ENCODE assay signal across 9 mouse cellular contexts in genomic region chr8:64777925-64778324, GRCm38 (mm10). TPM values are rescaled to one million over a fixed set of nuclear protein-coding genes. Genes with fewer than 3 reads are reported as not detected.
DNase-seq lines count a peak whose midpoint lies in the region; ATAC-seq and TF ChIP-seq lines count a peak whose summit lies in the region.
"Had no signal": no experiment of that assay in that cellular context is flagged by ENCODE, and none has a peak within 500 bp of the region (broad histone marks: within the 10 kb centered on the region; RNA-seq: fewer than 3 reads in every experiment).

No protein-coding gene starts in this region.

- no peak for TF ChIP-seq POLR2A in kidney, adult 2 months (IDR thresholded peaks at IDR 0.05; ENCODE audit: low read depth, low read length)

- H3K9ac ChIP-seq in intestine, embryonic 16.5 days (ENCODE audit: low read depth, low read length), result no peak overlapping the region
- H3K9ac ChIP-seq: embryonic facial prominence, embryonic 15.5 days had no signal

- peak; percentile 54 for TF ChIP-seq CTCF in kidney, adult 2 months (conservative IDR thresholded peaks at IDR 0.05; ENCODE audit: insufficient read depth, insufficient read length, low read depth, low read length)

- H3K4me3 ChIP-seq in kidney, adult 2 months (ENCODE audit: insufficient read depth, low read depth, low read length), result no peak overlapping the region
- no peak overlapping the region for H3K4me3 ChIP-seq in intestine, embryonic 16.5 days (ENCODE audit: low read length)
- H3K4me3 ChIP-seq: embryonic facial prominence, embryonic 15.5 days had no signal

- no peaks in the 10 kb centered on the region for H3K9me3 ChIP-seq in intestine, embryonic 16.5 days (ENCODE audit: control insufficient read depth, low read length)
- H3K9me3 ChIP-seq: embryonic facial prominence, embryonic 15.5 days had no signal

- no peaks in the 10 kb centered on the region for H3K36me3 ChIP-seq in kidney, adult 2 months (ENCODE audit: control insufficient read depth, insufficient read depth, low read length)
- peaks cover 3% of the 10 kb centered on the region; the same call in 1 of the 2 replicates for H3K36me3 ChIP-seq in intestine, embryonic 16.5 days (ENCODE audit: control insufficient read depth, insufficient read depth, low read length)
- H3K36me3 ChIP-seq: embryonic facial prominence, embryonic 15.5 days had no signal

- H3K4me1 ChIP-seq in kidney, adult 2 months (ENCODE audit: control insufficient read depth, insufficient read depth, low read length), result no peaks in the 10 kb centered on the region; the same call in 1 of the 2 replicates
- no peaks in the 10 kb centered on the region for H3K4me1 ChIP-seq in intestine, embryonic 16.5 days (ENCODE audit: control insufficient read depth, insufficient read depth, low read length)
- H3K4me1 ChIP-seq: embryonic facial prominence, embryonic 15.5 days had no signal

- 58% methylated on average over 9 of the region's 9 CpGs for WGBS in kidney, adult 2 months
- WGBS in intestine, embryonic 16.5 days, result 56% methylated on average over 9 of the region's 9 CpGs

- peak; percentile 44; the same call in 1 of the 2 replicates for ATAC-seq in intestine, embryonic 16.5 days
- ATAC-seq in CD4-positive, CD25-positive, alpha-beta regulatory T cell, adult 4 months, result no peak

- no peak overlapping the region for H3K4me2 ChIP-seq in intestine, embryonic 16.5 days (ENCODE audit: low read depth, low read length)
- H3K4me2 ChIP-seq: embryonic facial prominence, embryonic 15.5 days had no signal

- no peak overlapping the region for H3K27ac ChIP-seq in kidney, adult 2 months (ENCODE audit: insufficient read depth, low read depth, low read length)
- no peak overlapping the region for H3K27ac ChIP-seq in intestine, embryonic 16.5 days (ENCODE audit: low read length)
- H3K27ac ChIP-seq: embryonic facial prominence, embryonic 15.5 days had no signal

- peak; percentile 18 for DNase-seq in kidney, adult 2 months
- DNase-seq in kidney, adult 11 months, result no peak
- peak; percentile 51 for DNase-seq in testis, postnatal 10 days (ENCODE audit: low spot score)
- no peak for DNase-seq in testis, postnatal 14 days (ENCODE audit: low spot score)
- DNase-seq in MN1 (ENCODE audit: low spot score), result no peak
- DNase-seq: thymus, postnatal 14 days had no signal

- no peaks in the 10 kb centered on the region for H3K27me3 ChIP-seq in kidney, adult 2 months (replicated peaks; ENCODE audit: control insufficient read depth, insufficient read depth, low read length)
- H3K27me3 ChIP-seq in intestine, embryonic 16.5 days (replicated peaks; ENCODE audit: control insufficient read depth, insufficient read depth, low read length), result no peaks in the 10 kb centered on the region
- H3K27me3 ChIP-seq: embryonic facial prominence, embryonic 15.5 days had no signal

RNA-seq across cellular contexts. Expression of gene Msmo1, which starts 44.3 kb away (rescaled TPM):
- 15.8 and 15.9 TPM in 2 replicates for polyA plus RNA-seq in kidney, adult 2 months (2012; rRNA removed)
- polyA plus RNA-seq in intestine, embryonic 16.5 days (2015; fragmentation: Nextera tagmentation; extraction: Ambion mirVana), result 210 and 225 TPM in 2 replicates
- 10 to 100 TPM; 54.8 to 63.1 TPM for polyA plus RNA-seq in CD4-positive, CD25-positive, alpha-beta regulatory T cell, adult 4 months (2017; shearing (Covaris generic))

Comparison
In these comparisons a context has a peak if more than half of its experiments do, and no peak if none do; other contexts are left out.
1. DNase-seq: peak in kidney, adult 2 months (single experiment) and testis, postnatal 10 days (single experiment); none in kidney, adult 11 months (single experiment), testis, postnatal 14 days (single experiment) and MN1 (single experiment).